Mouse (Mus musculus): ENCODE results near the gene Trim2.

GRCm38 (mm10) chr3:84250275-84250674 is 56.4 kb downstream of the Trim2 start:
- TF ChIP-seq POLR2A (IDR thresholded peaks at IDR 0.05; ENCODE audit: borderline replicate concordance, extremely low read depth, insufficient read depth, insufficient read length, poor library complexity, severe bottlenecking) (no peak), CTCF (IDR thresholded peaks at IDR 0.05; ENCODE audit: borderline replicate concordance, extremely low read depth, insufficient read depth, insufficient read length) (no peak)
